Mouse (Mus musculus): ENCODE data around the gene Snd1. TPM values are rescaled to one million over a fixed set of nuclear protein-coding genes. Genes with fewer than 3 reads are reported as not detected.

Gene Snd1
- polyA plus RNA-seq, 1 experiment = 155 TPM

GRCm38 (mm10) chr6:28497837-28498236 lies 22.9 kb downstream of the Snd1 start:
- no peaks in the 10 kb centered on the region for H3K27me3 ChIP-seq (ENCODE audit: control insufficient read depth, insufficient read depth, insufficient read length)
- peaks cover 96% of the 10 kb centered on the region for H3K79me2 ChIP-seq (ENCODE audit: control insufficient read depth, insufficient read depth)
- no peak overlapping the region for H3ac ChIP-seq (ENCODE audit: control insufficient read depth, insufficient read length, low read depth)
- peaks cover 53% of the 10 kb centered on the region for H3K36me3 ChIP-seq (ENCODE audit: control insufficient read depth, insufficient read depth)
- no peak overlapping the region for H3K4me3 ChIP-seq (ENCODE audit: insufficient read depth, poor library complexity, severe bottlenecking)
- TF ChIP-seq FOSL1 (IDR thresholded peaks at IDR 0.05; ENCODE audit: insufficient read depth, low read length, poor library complexity, severe bottlenecking) (no peak), USF1 (IDR thresholded peaks at IDR 0.05; ENCODE audit: low read depth) (no peak), MYOD1 (IDR thresholded peaks at IDR 0.05; ENCODE audit: control insufficient read depth, insufficient read length, low read depth) (peak; percentile 91)
- peaks cover 77% of the 10 kb centered on the region for H3K79me3 ChIP-seq (ENCODE audit: low read depth)

GRCm38 (mm10) chr6:28502576-28502975 lies 27.6 kb downstream of the Snd1 start:
- Histone ChIP-seq H3ac (ENCODE audit: control insufficient read depth, insufficient read length, low read depth) (no peak overlapping the region), H3K79me2 (ENCODE audit: control insufficient read depth, insufficient read depth) (peaks cover 100% of the 10 kb centered on the region), H3K27me3 (ENCODE audit: control insufficient read depth, insufficient read depth, insufficient read length) (no peaks in the 10 kb centered on the region), H3K36me3 (ENCODE audit: control insufficient read depth, insufficient read depth) (peaks cover 61% of the 10 kb centered on the region), H3K4me3 (ENCODE audit: insufficient read depth, poor library complexity, severe bottlenecking) (no peak overlapping the region), H3K79me3 (ENCODE audit: low read depth) (peaks cover 91% of the 10 kb centered on the region)
- TF ChIP-seq FOSL1 (IDR thresholded peaks at IDR 0.05; ENCODE audit: insufficient read depth, low read length, poor library complexity, severe bottlenecking) (no peak), CEBPB (IDR thresholded peaks at IDR 0.05; ENCODE audit: low read depth) (no peak), MAX (IDR thresholded peaks at IDR 0.05) (no peak), MYOG (IDR thresholded peaks at IDR 0.05; ENCODE audit: control insufficient read depth, extremely low read depth, insufficient read length) (no peak), CTCF (IDR thresholded peaks at IDR 0.05; ENCODE audit: control insufficient read depth, insufficient read depth, insufficient read length) (no peak), MYOD1 (IDR thresholded peaks at IDR 0.05; ENCODE audit: control insufficient read depth, insufficient read length, low read depth) (no peak), USF1 (IDR thresholded peaks at IDR 0.05; ENCODE audit: low read depth) (no peak)

DNA sequence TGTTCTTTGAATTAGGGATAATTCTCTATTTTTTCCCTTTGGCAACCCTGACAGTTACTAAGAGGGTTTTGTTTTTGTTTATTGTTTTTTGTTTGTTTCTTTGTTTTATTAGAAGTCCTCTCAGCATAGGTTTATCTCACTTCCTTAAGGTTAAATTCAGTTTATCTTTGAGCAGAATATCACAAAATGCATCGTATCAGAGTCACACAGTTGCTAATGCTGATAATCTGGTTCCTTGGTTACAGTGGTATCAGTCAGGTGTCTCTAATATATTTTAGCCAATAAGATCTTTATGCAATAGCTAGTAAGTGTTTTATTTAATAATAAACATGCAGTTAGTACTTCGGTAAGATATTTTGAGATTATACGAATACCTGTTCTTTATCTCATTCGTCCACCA lies 28.2 kb downstream of the Snd1 start:
- peaks cover 95% of the 10 kb centered on the region for H3K79me3 ChIP-seq (ENCODE audit: low read depth)
- H3ac ChIP-seq (ENCODE audit: control insufficient read depth, insufficient read length, low read depth) = no peak overlapping the region
- H3K4me3 ChIP-seq (ENCODE audit: insufficient read depth, poor library complexity, severe bottlenecking) = no peak overlapping the region
- peaks cover 100% of the 10 kb centered on the region for H3K79me2 ChIP-seq (ENCODE audit: control insufficient read depth, insufficient read depth)
- H3K36me3 ChIP-seq (ENCODE audit: control insufficient read depth, insufficient read depth) = peaks cover 61% of the 10 kb centered on the region
- H3K27me3 ChIP-seq (ENCODE audit: control insufficient read depth, insufficient read depth, insufficient read length) = no peaks in the 10 kb centered on the region
- TF ChIP-seq MYOG (IDR thresholded peaks at IDR 0.05; ENCODE audit: control insufficient read depth, extremely low read depth, insufficient read length) (no peak), USF1 (IDR thresholded peaks at IDR 0.05; ENCODE audit: low read depth) (no peak)

DNA sequence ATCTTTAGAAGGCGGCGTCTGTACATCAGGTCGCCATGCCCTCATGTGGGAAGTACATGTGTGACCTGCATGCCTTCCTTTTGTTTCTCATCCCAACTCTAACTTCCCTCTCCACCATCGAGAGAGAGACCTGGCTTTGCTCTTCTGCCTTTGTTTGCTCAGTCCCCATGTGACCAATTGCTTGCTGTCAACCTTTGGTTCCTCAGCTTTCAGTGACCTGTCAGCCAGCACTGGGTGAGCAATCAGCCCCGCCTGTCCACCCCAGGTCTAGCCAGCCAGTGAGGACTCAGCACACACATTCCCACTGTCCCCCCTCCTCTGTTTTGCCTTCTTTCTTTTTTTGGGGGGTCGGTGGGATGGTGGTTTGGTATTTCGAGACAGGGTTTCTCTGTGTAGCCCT lies 29.7 kb downstream of the Snd1 start:
- H3ac ChIP-seq (ENCODE audit: control insufficient read depth, insufficient read length, low read depth) = no peak overlapping the region
- H3K27me3 ChIP-seq (ENCODE audit: control insufficient read depth, insufficient read depth, insufficient read length) = no peaks in the 10 kb centered on the region
- H3K36me3 ChIP-seq (ENCODE audit: control insufficient read depth, insufficient read depth) = peaks cover 54% of the 10 kb centered on the region
- TF ChIP-seq MYOG (IDR thresholded peaks at IDR 0.05; ENCODE audit: control insufficient read depth, extremely low read depth, insufficient read length) (no peak), FOSL1 (IDR thresholded peaks at IDR 0.05; ENCODE audit: insufficient read depth, low read length, poor library complexity, severe bottlenecking) (no peak), CTCF (IDR thresholded peaks at IDR 0.05; ENCODE audit: control insufficient read depth, insufficient read depth, insufficient read length) (no peak), MYOD1 (IDR thresholded peaks at IDR 0.05; ENCODE audit: control insufficient read depth, insufficient read length, low read depth) (no peak), CEBPB (IDR thresholded peaks at IDR 0.05; ENCODE audit: low read depth) (no peak), USF1 (IDR thresholded peaks at IDR 0.05; ENCODE audit: low read depth) (no peak), MAX (IDR thresholded peaks at IDR 0.05) (no peak)
- H3K79me2 ChIP-seq (ENCODE audit: control insufficient read depth, insufficient read depth) = peaks cover 100% of the 10 kb centered on the region
- H3K4me3 ChIP-seq (ENCODE audit: insufficient read depth, poor library complexity, severe bottlenecking) = no peak overlapping the region
- H3K79me3 ChIP-seq (ENCODE audit: low read depth) = peaks cover 96% of the 10 kb centered on the region

DNA sequence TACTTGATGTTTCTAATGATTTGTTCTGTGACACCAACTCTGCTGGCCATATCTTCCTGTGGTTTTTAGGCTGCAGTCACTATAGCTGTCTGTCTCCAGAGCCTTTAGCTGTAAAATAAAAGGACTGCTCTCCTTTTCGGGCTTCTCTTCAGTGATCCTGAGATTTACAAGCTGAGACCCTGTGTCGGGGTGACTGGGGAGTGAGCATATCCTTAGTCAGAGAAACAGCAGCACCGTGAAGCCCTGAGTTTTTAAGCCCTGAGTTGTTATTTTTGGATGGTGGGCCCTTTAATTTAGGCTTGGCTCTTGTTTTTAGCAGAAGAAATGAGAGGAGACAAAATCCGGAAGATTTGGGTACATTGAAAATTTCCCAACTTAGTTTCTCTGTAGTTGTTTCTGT lies 32.8 kb downstream of the Snd1 start:
- H3K79me3 ChIP-seq (ENCODE audit: low read depth) = peaks cover 91% of the 10 kb centered on the region
- TF ChIP-seq FOSL1 (IDR thresholded peaks at IDR 0.05; ENCODE audit: insufficient read depth, low read length, poor library complexity, severe bottlenecking) = no peak
- TF ChIP-seq MYOG (IDR thresholded peaks at IDR 0.05; ENCODE audit: control insufficient read depth, extremely low read depth, insufficient read length) = no peak
- no peak for TF ChIP-seq USF1 (IDR thresholded peaks at IDR 0.05; ENCODE audit: low read depth)
- TF ChIP-seq CEBPB (IDR thresholded peaks at IDR 0.05; ENCODE audit: low read depth) = no peak
- no peak for TF ChIP-seq MAX (IDR thresholded peaks at IDR 0.05)
- TF ChIP-seq MYOD1 (IDR thresholded peaks at IDR 0.05; ENCODE audit: control insufficient read depth, insufficient read length, low read depth) = no peak
- no peak for TF ChIP-seq CTCF (IDR thresholded peaks at IDR 0.05; ENCODE audit: control insufficient read depth, insufficient read depth, insufficient read length)
- H3ac ChIP-seq (ENCODE audit: control insufficient read depth, insufficient read length, low read depth) = no peak overlapping the region
- H3K79me2 ChIP-seq (ENCODE audit: control insufficient read depth, insufficient read depth) = peaks cover 100% of the 10 kb centered on the region
- H3K36me3 ChIP-seq (ENCODE audit: control insufficient read depth, insufficient read depth) = peaks cover 46% of the 10 kb centered on the region
- H3K27me3 ChIP-seq (ENCODE audit: control insufficient read depth, insufficient read depth, insufficient read length) = no peaks in the 10 kb centered on the region
- H3K4me3 ChIP-seq (ENCODE audit: insufficient read depth, poor library complexity, severe bottlenecking) = no peak overlapping the region

DNA sequence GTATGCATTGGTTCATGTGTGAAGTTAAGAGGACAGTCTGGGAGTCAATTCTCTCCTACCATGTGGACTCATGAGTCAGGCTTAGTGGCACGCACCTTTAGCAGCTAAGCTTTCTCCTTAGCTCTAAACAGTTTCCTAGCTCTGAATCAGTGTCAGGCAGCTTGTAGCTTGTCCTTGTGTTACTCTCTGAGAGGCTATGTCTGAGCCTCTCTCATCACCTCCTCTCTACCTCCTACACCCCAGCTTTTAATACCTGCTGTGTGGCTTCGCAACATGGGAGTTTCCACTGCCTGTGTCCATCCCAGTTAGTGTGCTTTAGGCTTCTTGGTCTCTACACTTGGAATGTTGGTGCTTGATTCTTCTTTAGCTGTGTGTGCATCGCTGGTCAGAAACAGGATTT lies 39.3 kb downstream of the Snd1 start:
- Histone ChIP-seq H3K79me3 (ENCODE audit: low read depth) (peaks cover 78% of the 10 kb centered on the region), H3ac (ENCODE audit: control insufficient read depth, insufficient read length, low read depth) (no peak overlapping the region), H3K27me3 (ENCODE audit: control insufficient read depth, insufficient read depth, insufficient read length) (no peaks in the 10 kb centered on the region), H3K79me2 (ENCODE audit: control insufficient read depth, insufficient read depth) (peaks cover 99% of the 10 kb centered on the region), H3K4me3 (ENCODE audit: insufficient read depth, poor library complexity, severe bottlenecking) (no peak overlapping the region), H3K36me3 (ENCODE audit: control insufficient read depth, insufficient read depth) (peaks cover 74% of the 10 kb centered on the region)
- TF ChIP-seq CTCF (IDR thresholded peaks at IDR 0.05; ENCODE audit: control insufficient read depth, insufficient read depth, insufficient read length) (no peak), CEBPB (IDR thresholded peaks at IDR 0.05; ENCODE audit: low read depth) (no peak), USF1 (IDR thresholded peaks at IDR 0.05; ENCODE audit: low read depth) (no peak), MYOD1 (IDR thresholded peaks at IDR 0.05; ENCODE audit: control insufficient read depth, insufficient read length, low read depth) (no peak), MAX (IDR thresholded peaks at IDR 0.05) (no peak), FOSL1 (IDR thresholded peaks at IDR 0.05; ENCODE audit: insufficient read depth, low read length, poor library complexity, severe bottlenecking) (no peak), MYOG (IDR thresholded peaks at IDR 0.05; ENCODE audit: control insufficient read depth, extremely low read depth, insufficient read length) (no peak)

Data from C2C12 (cell line).